Mouse (Mus musculus): ENCODE results near the gene Lamb3.
"Not testable (repeated sequence)": the region's sequence is repeated elsewhere in the genome, so short reads cannot be mapped to it uniquely, and the experiment has no call there.

GRCm38 (mm10) chr1:193253895-193254294 is 46.4 kb downstream of the Lamb3 start:
- TF ChIP-seq CTCF, EP300 (IDR thresholded peaks at IDR 0.05; ENCODE audit: low read depth): not testable (repeated sequence)

Data from liver, postnatal 0 days (tissue).